Mouse (Mus musculus): ENCODE measurements around the gene Ptpn13.
A peak's percentile ranks its signal among the peaks of the same experiment; 100 is the strongest.

Gene Ptpn13

GRCm38 (mm10) chr5:103424678-103425319 lies at the start of gene Ptpn13:
TSS of gene Ptpn13 (plus strand) at chr5:103425192.
- peak; percentile 88 to 93 for DNase-seq

GRCm38 (mm10) chr5:103375226-103375625 lies 49.8 kb upstream of the Ptpn13 start:
- DNase-seq: no peak

- DNase-seq: no peak
These were observed 48.4 kb upstream of the Ptpn13 start for GRCm38 (mm10) chr5:103376354-103377295.

GRCm38 (mm10) chr5:103377493-103378130 lies 47.4 kb upstream of the Ptpn13 start:
- no peak for DNase-seq

GRCm38 (mm10) chr5:103380785-103381527 lies 44.0 kb upstream of the Ptpn13 start:
- no peak for DNase-seq

- DNase-seq: no peak
These were observed 42.0 kb upstream of the Ptpn13 start for GRCm38 (mm10) chr5:103382951-103383350.

- no peak for DNase-seq
These were observed 41.0 kb upstream of the Ptpn13 start for GRCm38 (mm10) chr5:103384021-103384420.

GRCm38 (mm10) chr5:103387540-103388026 lies 37.4 kb upstream of the Ptpn13 start:
- no peak for DNase-seq

- no peak for DNase-seq
These were observed 35.6 kb upstream of the Ptpn13 start for GRCm38 (mm10) chr5:103389415-103389814.

- no peak for DNase-seq
These were observed 31.8 kb upstream of the Ptpn13 start for GRCm38 (mm10) chr5:103393220-103393619.

GRCm38 (mm10) chr5:103393752-103394151 lies 31.2 kb upstream of the Ptpn13 start:
- no peak for DNase-seq

- DNase-seq: no peak
These were observed 29.3 kb upstream of the Ptpn13 start for GRCm38 (mm10) chr5:103395683-103396082.

GRCm38 (mm10) chr5:103397429-103397828 lies 27.6 kb upstream of the Ptpn13 start:
- DNase-seq: no peak

- peak in 1 of 2 experiments; percentile 28 for DNase-seq
These were observed 20.6 kb upstream of the Ptpn13 start for GRCm38 (mm10) chr5:103404213-103404968.

- no peak for DNase-seq
These were observed 19.1 kb upstream of the Ptpn13 start for GRCm38 (mm10) chr5:103405921-103406320.

GRCm38 (mm10) chr5:103412020-103412747 lies 12.8 kb upstream of the Ptpn13 start:
- DNase-seq: no peak

GRCm38 (mm10) chr5:103414542-103414941 lies 10.4 kb upstream of the Ptpn13 start:
- no peak for DNase-seq

- no peak for DNase-seq
These were observed 7.0 kb upstream of the Ptpn13 start for GRCm38 (mm10) chr5:103418009-103418408.

- DNase-seq: no peak
These were observed 6.1 kb upstream of the Ptpn13 start for GRCm38 (mm10) chr5:103418886-103419285.

GRCm38 (mm10) chr5:103420568-103420967 lies 4.4 kb upstream of the Ptpn13 start:
- DNase-seq: no peak

- no peak for DNase-seq
These were observed 2.4 kb upstream of the Ptpn13 start for GRCm38 (mm10) chr5:103422609-103423008.
